Mouse (Mus musculus): Measurements from ENCODE around the gene Smbd1. TPM values are rescaled to one million over a fixed set of nuclear protein-coding genes. Genes with fewer than 3 reads are reported as not detected.

Gene Smbd1
- total RNA-seq, 2 experiments from 2014 or later: not detected

Other genes with a start within 250 kb of the Smbd1 start
- gene Tfrc, start 201.6 kb downstream of the Smbd1 start, total RNA-seq (2015; ENCODE audit: low replicate concordance): 1,871 and 1,887 TPM in 2 replicates
- 2,733 and 3,492 TPM in 2 replicates for gene Tfrc, start 201.6 kb downstream of the Smbd1 start, total RNA-seq (2017; ENCODE audit: low replicate concordance)
- 15.8 and 33.2 TPM in 2 replicates for gene Tnk2, start 166.6 kb downstream of the Smbd1 start, total RNA-seq (2015; ENCODE audit: low replicate concordance)
- gene Tnk2, start 166.6 kb downstream of the Smbd1 start, total RNA-seq (2017; ENCODE audit: low replicate concordance): 19.6 and 29.7 TPM in 2 replicates
- not detected in 2 replicates for gene Muc4, start 74.6 kb downstream of the Smbd1 start, total RNA-seq (2015; ENCODE audit: low replicate concordance)
- 0.14 and 0.26 TPM in 2 replicates for gene Muc4, start 74.6 kb downstream of the Smbd1 start, total RNA-seq (2017; ENCODE audit: low replicate concordance)
- not detected in 2 replicates for gene Muc20, start 13.0 kb downstream of the Smbd1 start, total RNA-seq (2015; ENCODE audit: low replicate concordance)
- gene Muc20, start 13.0 kb downstream of the Smbd1 start, total RNA-seq (2017; ENCODE audit: low replicate concordance): not detected in 2 replicates
- 5.6 and 6.0 TPM in 2 replicates for gene Fyttd1, start 67.0 kb upstream of the Smbd1 start, total RNA-seq (2015; ENCODE audit: low replicate concordance)
- gene Fyttd1, start 67.0 kb upstream of the Smbd1 start, total RNA-seq (2017; ENCODE audit: low replicate concordance): 9.5 and 11.8 TPM in 2 replicates
- gene Rubcn, start 67.3 kb upstream of the Smbd1 start, total RNA-seq (2015; ENCODE audit: low replicate concordance): 2.9 and 7.7 TPM in 2 replicates
- gene Rubcn, start 67.3 kb upstream of the Smbd1 start, total RNA-seq (2017; ENCODE audit: low replicate concordance): 2.5 and 5.3 TPM in 2 replicates
- gene Lrch3, start 103.6 kb upstream of the Smbd1 start, total RNA-seq (2015; ENCODE audit: low replicate concordance): 9.8 and 10.2 TPM in 2 replicates
- gene Lrch3, start 103.6 kb upstream of the Smbd1 start, total RNA-seq (2017; ENCODE audit: low replicate concordance): 7.4 and 18.0 TPM in 2 replicates
- not detected in 2 replicates for gene Iqcg, start 245.7 kb upstream of the Smbd1 start, total RNA-seq (2015; ENCODE audit: low replicate concordance)
- not detected in 2 replicates for gene Iqcg, start 245.7 kb upstream of the Smbd1 start, total RNA-seq (2017; ENCODE audit: low replicate concordance)
- gene Rpl35a, start 246.0 kb upstream of the Smbd1 start, total RNA-seq (2015; ENCODE audit: low replicate concordance): 575 and 588 TPM in 2 replicates
- 282 and 445 TPM in 2 replicates for gene Rpl35a, start 246.0 kb upstream of the Smbd1 start, total RNA-seq (2017; ENCODE audit: low replicate concordance)